Mouse (Mus musculus) cerebellum, adult 9-10 months (tissue): ENCODE data around the gene Morn1.

Experiments
- DNase-seq: peaks from one replicate; pipeline ENCODE4 v3.0.0; 2022

Morn1 gene

DNA sequence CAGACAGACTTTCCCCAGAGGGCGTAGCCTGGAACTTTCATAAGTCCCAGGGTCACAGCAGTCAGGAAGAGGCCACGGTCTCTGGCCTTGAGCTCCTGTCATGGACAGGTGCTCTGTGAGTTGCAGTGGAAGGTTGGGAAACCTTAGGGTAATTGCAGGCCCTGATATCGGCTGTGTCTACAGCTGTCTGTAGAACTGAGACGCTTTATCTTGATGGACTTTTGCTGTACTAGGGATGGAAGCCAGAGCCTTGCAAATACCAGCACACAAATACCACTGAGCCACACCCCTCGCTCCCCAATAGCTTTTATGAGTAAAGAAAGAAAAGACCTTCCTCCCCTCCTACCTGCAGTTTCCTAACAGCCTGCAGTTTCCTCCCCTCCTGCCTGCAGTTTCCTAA lies 34.2 kb downstream of the Morn1 start:
- DNase-seq, result no peak

- no peak for DNase-seq
Measured at GRCm38 (mm10) chr4:155121222-155121621, 34.8 kb downstream of the Morn1 start.

DNA sequence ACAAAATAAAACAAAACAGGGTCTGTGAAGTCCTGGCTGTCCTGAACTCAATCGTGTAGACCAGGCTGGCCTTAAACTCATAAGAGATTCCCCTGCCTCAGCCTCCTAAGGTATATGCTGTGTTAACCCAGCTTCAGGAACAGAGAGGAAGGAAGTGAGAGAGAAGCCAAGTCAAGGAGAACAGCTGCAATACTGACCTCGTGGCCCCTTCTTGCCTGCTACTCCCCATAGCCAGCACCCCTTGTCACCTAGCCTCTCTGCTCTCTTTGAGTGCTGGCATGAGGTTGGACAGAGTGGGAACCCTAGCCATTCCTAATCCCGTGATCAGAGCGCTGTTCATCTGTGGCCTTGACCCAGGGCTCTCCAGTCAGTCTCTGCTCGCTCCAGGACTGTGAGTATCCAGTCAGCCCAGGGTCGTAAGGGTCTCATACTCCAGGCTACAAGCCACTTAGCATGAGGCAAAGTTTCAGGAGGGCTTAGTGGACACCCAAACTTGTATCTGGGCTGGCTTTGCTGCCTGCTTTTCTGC lies 35.6 kb downstream of the Morn1 start:
- DNase-seq, result no peak

DNA sequence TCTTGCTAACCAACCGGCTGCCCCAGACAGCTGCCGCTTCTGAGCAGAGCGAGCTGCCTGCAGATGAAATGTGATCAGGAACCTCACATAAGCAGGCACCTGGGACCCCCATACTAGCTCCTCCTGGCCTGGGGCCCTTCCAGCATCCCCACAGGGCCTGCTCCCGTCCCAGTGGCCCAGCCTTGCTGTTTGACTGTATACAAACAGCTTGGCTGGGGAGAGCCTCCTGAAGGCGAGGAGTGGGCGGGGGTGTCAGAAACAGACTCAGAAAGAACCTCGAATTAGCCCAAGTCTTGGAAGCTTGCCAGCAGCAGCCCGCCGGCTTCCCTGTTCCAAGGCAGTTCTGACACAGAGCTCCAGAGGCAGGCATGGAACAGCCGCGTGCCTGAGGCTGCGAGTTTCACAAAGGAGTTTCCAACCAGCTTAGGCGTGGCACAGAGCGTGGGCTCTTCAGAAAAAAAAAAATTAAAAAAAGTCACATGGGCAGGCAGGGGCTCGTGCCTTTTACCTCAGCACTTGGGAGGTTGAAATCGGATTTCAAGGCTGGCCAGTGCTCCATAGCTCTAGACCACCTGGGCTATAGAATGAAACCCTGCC lies 36.2 kb downstream of the Morn1 start:
- DNase-seq, result peak; percentile 54

DNA sequence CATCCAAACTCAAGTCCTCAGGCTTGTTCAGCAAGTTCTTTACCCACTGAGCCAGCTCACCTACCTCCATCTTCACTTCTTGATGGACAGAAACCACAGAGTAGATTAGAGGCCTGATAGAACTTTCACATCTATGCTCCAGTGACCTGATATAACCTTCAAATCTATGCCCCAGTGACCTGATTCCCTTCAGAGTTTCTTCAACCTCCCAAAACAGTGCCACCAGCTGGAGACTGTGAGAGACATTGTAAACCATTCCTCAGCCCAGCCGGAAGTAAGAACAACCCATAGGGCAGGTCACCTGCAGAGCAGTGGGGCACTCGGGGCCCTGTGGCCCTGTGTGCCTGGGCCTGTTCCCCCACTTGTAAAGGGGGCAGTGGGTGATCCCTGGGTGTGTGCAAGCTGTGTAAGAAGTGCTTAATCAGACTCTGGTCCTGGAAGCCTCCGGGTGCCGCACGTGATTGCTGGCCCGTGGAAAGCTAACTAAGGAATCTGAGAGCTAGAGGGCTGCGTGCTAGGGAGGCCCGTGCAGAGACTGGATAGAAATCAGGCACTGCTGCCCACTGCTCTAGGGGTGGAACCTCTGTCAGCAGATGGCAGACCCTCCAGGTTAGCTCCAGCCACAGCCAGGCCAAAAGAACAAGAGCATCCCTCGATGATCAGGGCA lies 37.6 kb downstream of the Morn1 start:
- DNase-seq, result no peak

DNA sequence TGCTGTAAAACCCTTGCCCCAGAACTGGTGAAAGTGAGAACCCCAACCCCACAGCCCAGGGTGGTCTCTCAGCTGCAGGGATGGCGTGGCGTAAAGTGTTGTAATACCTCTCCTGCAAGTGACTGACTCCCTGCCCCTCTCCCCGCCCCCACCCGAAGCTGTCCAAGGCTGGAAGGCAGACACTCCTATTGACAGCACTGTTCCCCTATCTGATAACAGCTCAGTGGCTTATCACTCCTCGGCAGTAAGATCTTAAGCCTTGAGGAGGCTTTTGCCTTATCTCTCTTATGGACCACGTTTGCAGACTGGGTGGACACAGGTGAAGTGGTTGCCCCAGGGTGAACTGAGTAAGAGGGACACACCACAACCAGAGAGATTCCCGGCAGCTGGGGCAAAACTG lies 38.9 kb downstream of the Morn1 start:
- DNase-seq, result no peak

DNA sequence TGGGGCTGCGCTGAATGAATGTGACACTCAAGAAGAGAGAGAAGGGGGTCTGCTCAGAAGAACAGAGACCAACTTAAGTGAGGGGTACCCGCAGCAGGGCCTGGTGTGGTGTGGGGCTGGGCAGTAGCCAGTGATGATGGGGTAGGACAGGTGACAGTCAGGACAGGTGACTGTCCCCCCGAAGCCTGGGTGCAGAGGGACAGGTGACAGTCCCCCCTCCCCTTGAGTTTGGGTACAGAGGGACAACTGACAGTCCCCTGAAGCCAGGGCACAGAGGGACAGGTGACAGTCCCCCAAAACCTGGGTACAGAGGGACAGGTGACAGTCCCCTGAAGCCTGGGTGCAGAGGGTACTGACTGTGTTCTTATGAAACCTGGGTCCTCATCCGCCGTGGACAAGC lies 39.8 kb downstream of the Morn1 start:
- DNase-seq, result no peak

- DNase-seq, result no peak
Measured at GRCm38 (mm10) chr4:155126602-155127372, 40.4 kb downstream of the Morn1 start.

GRCm38 (mm10) chr4:155128411-155128810 lies 42.0 kb downstream of the Morn1 start:
- DNase-seq, result no peak

DNA sequence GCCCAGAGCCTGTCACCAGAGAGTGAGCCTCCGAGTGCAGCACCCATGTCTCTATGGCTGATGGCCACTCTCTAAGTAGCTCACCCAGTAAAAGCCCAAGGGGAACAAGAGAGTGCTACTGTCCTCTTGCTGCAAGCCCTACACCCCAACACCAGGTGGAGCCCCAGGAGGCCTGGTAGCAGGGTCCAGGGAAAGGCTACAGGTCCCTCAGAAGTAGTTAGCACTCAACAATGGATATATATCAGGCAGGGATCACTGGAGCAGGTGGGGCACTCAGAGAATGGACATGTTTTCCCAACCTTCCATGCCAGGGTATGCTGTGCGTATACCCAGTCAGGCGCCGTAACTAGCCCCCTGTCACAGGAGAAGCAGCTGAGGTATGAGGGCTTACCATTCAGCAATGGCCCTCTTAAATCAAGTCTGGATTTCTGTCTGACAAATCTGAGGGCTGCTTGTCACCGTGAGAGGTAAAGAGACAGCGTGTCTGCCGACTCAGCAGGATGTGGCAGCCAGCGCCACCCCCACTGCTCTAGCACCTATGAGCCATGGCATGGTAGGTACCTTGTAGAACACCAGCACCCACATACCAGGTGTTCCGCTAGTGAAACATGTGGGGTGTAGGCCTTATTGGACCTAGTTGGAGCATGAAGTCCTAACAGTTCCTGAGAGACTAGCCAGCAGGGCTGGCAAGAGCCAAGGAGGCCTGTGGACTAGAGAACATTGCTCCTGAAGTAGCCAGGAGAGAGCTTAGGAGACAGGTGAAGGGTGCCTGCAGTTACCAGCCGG lies 42.9 kb downstream of the Morn1 start:
- DNase-seq, result no peak

GRCm38 (mm10) chr4:155129996-155130395 lies 43.6 kb downstream of the Morn1 start:
- DNase-seq, result peak; percentile 87

- DNase-seq, result no peak
Measured at GRCm38 (mm10) chr4:155130616-155131015, 44.2 kb downstream of the Morn1 start.

GRCm38 (mm10) chr4:155133188-155133587 lies 46.8 kb downstream of the Morn1 start:
- no peak for DNase-seq

- no peak for DNase-seq
Measured at GRCm38 (mm10) chr4:155133658-155134417, 47.5 kb downstream of the Morn1 start.

GRCm38 (mm10) chr4:155134686-155135172 lies 48.4 kb downstream of the Morn1 start:
- DNase-seq, result no peak

GRCm38 (mm10) chr4:155135909-155136585 lies 49.7 kb downstream of the Morn1 start:
- no peak for DNase-seq

DNA sequence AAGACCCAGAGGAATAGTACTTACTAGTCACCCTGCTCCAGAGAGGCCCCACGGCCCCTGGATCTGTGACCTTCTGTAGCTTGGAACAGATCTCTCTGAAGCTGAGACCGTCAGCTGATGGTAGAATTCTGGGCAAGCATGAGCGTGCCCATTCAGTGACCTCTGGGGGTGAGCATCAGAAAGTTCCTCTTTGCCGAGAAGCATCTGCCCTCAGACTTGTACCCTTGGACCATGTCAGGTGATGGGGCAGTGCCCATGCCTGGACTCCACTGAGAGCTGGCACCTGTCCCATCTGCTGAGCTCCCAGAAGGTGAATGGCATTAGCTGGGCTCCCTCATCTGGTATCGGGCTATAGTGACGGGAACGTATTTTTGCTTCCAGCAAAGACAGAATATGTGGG lies 51.5 kb downstream of the Morn1 start:
- no peak for DNase-seq

GRCm38 (mm10) chr4:155138451-155138850 lies 52.1 kb downstream of the Morn1 start:
- DNase-seq, result no peak

GRCm38 (mm10) chr4:155139281-155140045 lies 53.1 kb downstream of the Morn1 start:
- no peak for DNase-seq

DNA sequence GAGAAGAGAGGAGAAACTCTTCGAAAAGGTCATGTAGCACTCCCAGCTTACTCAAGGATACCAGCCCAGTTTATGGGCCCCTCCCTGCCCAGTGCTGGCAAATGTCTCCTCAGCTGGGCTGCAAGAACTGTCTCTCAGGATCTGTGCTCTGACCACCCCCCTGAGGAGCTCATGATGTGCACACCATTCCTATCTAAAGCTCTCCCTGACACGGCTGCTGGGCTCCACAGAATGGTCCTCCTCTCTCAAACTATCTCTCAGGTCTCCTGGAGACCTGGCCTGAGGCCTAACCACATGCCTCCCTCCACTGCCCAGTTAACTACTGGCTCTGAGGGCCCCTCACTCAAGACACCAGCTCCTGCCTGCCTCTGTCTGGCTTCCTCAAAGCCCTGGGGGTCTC lies 53.8 kb downstream of the Morn1 start:
- DNase-seq, result no peak

GRCm38 (mm10) chr4:155140795-155141265 lies 54.5 kb downstream of the Morn1 start:
- no peak for DNase-seq
